Mouse (Mus musculus) MEL (cell line): ENCODE measurements around the gene Syt8.

ENCODE experiments used
- BHLHE40 ChIP-seq: IDR thresholded peaks from 2 replicates; pipeline ENCODE4 v1.6.1; 2012; ENCODE audit warnings: low read depth, mild to moderate bottlenecking, inconsistent platforms, low read length, improper control_type of control experiment, borderline replicate concordance
- CHD1 ChIP-seq: IDR thresholded peaks from 2 replicates; pipeline ENCODE4 v1.6.1; 2012; ENCODE audit warnings: low read depth, mild to moderate bottlenecking, inconsistent platforms, low read length, improper control_type of control experiment
- CTCF ChIP-seq, 3 experiments: IDR thresholded peaks in 2 of 3; conservative IDR thresholded peaks in 1 of 3; 2 replicates each; pipeline ENCODE4 v1.5.1; 2011 to 2012; ENCODE audit warnings: low read length in 3 of 3, low read depth in 2 of 3, mild to moderate bottlenecking in 2 of 3, improper control_type of control experiment in 1 of 3, inconsistent platforms in 1 of 3, mixed read lengths in 1 of 3, moderate library complexity in 1 of 3; ENCODE audit not compliant: control insufficient read depth in 1 of 3, insufficient read depth in 1 of 3, poor library complexity in 1 of 3, severe bottlenecking in 1 of 3
- EP300 ChIP-seq, 2 experiments: IDR thresholded peaks; 2 replicates each; pipeline ENCODE4 v1.6.1; 2011; ENCODE audit warnings: improper control_type of control experiment in 2 of 2, low read length in 2 of 2, low read depth in 1 of 2, mild to moderate bottlenecking in 1 of 2
- MAX ChIP-seq: IDR thresholded peaks from 2 replicates; pipeline ENCODE4 v1.6.1; 2011; ENCODE audit warnings: low read length, improper control_type of control experiment
- MXI1 ChIP-seq: IDR thresholded peaks from 2 replicates; pipeline ENCODE4 v1.6.1; 2011; ENCODE audit warnings: mild to moderate bottlenecking, low read depth, low read length, improper control_type of control experiment
- MYC ChIP-seq: IDR thresholded peaks from 2 replicates; pipeline ENCODE4 v1.6.1; 2011; ENCODE audit warnings: low read depth, mild to moderate bottlenecking, low read length, improper control_type of control experiment, moderate library complexity
- POLR2A ChIP-seq, 2 experiments: IDR thresholded peaks; 2 replicates each; pipeline ENCODE4 v1.6.1; 2011 to 2012; ENCODE audit warnings: low read length in 2 of 2, mild to moderate bottlenecking in 2 of 2, control low read depth in 1 of 2, improper control_type of control experiment in 1 of 2, low read depth in 1 of 2, moderate library complexity in 1 of 2; ENCODE audit not compliant: control insufficient read depth in 1 of 2, insufficient read depth in 1 of 2, poor library complexity in 1 of 2
- RAD21 ChIP-seq: IDR thresholded peaks from 2 replicates; pipeline ENCODE4 v1.6.1; 2011; ENCODE audit warnings: mild to moderate bottlenecking, low read depth, low read length, improper control_type of control experiment
- RCOR1 ChIP-seq: IDR thresholded peaks from 2 replicates; pipeline ENCODE4 v1.6.1; 2012; ENCODE audit warnings: low read depth, mild to moderate bottlenecking, inconsistent platforms, low read length, improper control_type of control experiment
- SIN3A ChIP-seq: IDR thresholded peaks from 2 replicates; pipeline ENCODE4 v1.6.1; 2012; ENCODE audit warnings: low read length, improper control_type of control experiment, inconsistent platforms
- USF2 ChIP-seq, 2 experiments: IDR thresholded peaks; 2 replicates each; pipeline ENCODE4 v1.6.1; 2011 to 2012; ENCODE audit warnings: improper control_type of control experiment in 2 of 2, low read length in 2 of 2, borderline replicate concordance in 1 of 2, inconsistent platforms in 1 of 2, low read depth in 1 of 2, mild to moderate bottlenecking in 1 of 2; ENCODE audit not compliant: insufficient read depth in 1 of 2
- ZC3H11A ChIP-seq: IDR thresholded peaks from 2 replicates; pipeline ENCODE4 v1.6.1; 2012; ENCODE audit warnings: low read depth, mild to moderate bottlenecking, inconsistent platforms, low read length, improper control_type of control experiment
- ZMIZ1 ChIP-seq: IDR thresholded peaks from 2 replicates; pipeline ENCODE4 v1.6.1; 2012; ENCODE audit warnings: low read depth, mild to moderate bottlenecking, inconsistent platforms, low read length, improper control_type of control experiment, moderate library complexity

- TF ChIP-seq POLR2A (IDR thresholded peaks at IDR 0.05; ENCODE audit: control insufficient read depth in 1 of 2, insufficient read depth in 1 of 2, low read depth in 1 of 2, low read length in 2 of 2, poor library complexity in 1 of 2) (no peak), CTCF (IDR thresholded peaks at IDR 0.05 in 2 of 3, conservative IDR thresholded peaks at IDR 0.05 in 1 of 3; ENCODE audit: control insufficient read depth in 1 of 3, insufficient read depth in 1 of 3, low read depth in 2 of 3, low read length in 3 of 3, poor library complexity in 1 of 3, severe bottlenecking in 1 of 3) (peak; percentile 89 to 95 (median 93)), ZC3H11A (peak; percentile 97), EP300 (IDR thresholded peaks at IDR 0.05; ENCODE audit: low read depth in 1 of 2, low read length in 2 of 2) (no peak), MXI1 (no peak), RAD21 (peak; percentile 85), USF2 (IDR thresholded peaks at IDR 0.05; ENCODE audit: borderline replicate concordance in 1 of 2, insufficient read depth in 1 of 2, low read depth in 1 of 2, low read length in 2 of 2) (no peak), SIN3A (no peak), MAX (no peak), BHLHE40 (no peak), MYC (no peak), CHD1 (no peak), RCOR1 (no peak), ZMIZ1 (no peak)
These were observed 874 bp downstream of the Syt8 start for GRCm38 (mm10) chr7:142435524-142435923.
